Mouse (Mus musculus): ENCODE results near the gene Prss56. TPM values are rescaled to one million over a fixed set of nuclear protein-coding genes. Genes with fewer than 3 reads are reported as not detected.

The Prss56 gene
- polyA plus RNA-seq, 1 experiment from 2014 or later = 0.46 TPM

- Histone ChIP-seq H3K9me3 (ENCODE audit: control insufficient read depth, low read length) (no peaks in the 10 kb centered on the region), H3K4me2 (ENCODE audit: low read depth, low read length) (no peak overlapping the region), H3K9ac (replicated peaks; ENCODE audit: low read depth, low read length) (no peak overlapping the region), H3K36me3 (ENCODE audit: control insufficient read depth, insufficient read depth, low read length) (peaks cover 57% of the 10 kb centered on the region), H3K4me1 (ENCODE audit: control insufficient read depth, insufficient read depth, low read length) (no peaks in the 10 kb centered on the region), H3K27me3 (ENCODE audit: control insufficient read depth, insufficient read depth, low read length) (no peaks in the 10 kb centered on the region), H3K27ac (ENCODE audit: low read depth, low read length) (no peak overlapping the region), H3K4me3 (ENCODE audit: low read depth, low read length) (no peak overlapping the region)
- 87% methylated on average over 7 of the region's 7 CpGs for WGBS
- ATAC-seq (ENCODE audit: low read depth) = no peak
These were observed 49.1 kb downstream of the Prss56 start for GRCm38 (mm10) chr1:87232197-87232596.

Other genes starting within 250 kb of the Prss56 start
- not detected in 2 replicates for gene Alppl2, start 93.4 kb upstream of the Prss56 start, polyA plus RNA-seq (2014; fragmentation: Nextera tagmentation; extraction: Ambion mirVana)
- gene Alpi, start 81.7 kb upstream of the Prss56 start, polyA plus RNA-seq (2014; fragmentation: Nextera tagmentation; extraction: Ambion mirVana) = not detected in 2 replicates
- not detected in 2 replicates for gene Akp3, start 58.3 kb upstream of the Prss56 start, polyA plus RNA-seq (2014; fragmentation: Nextera tagmentation; extraction: Ambion mirVana)
- gene Ecel1, start 26.8 kb upstream of the Prss56 start, polyA plus RNA-seq (2014; fragmentation: Nextera tagmentation; extraction: Ambion mirVana) = 60.2 and 64.9 TPM in 2 replicates
- not detected in 2 replicates for gene Chrnd, start 7.3 kb downstream of the Prss56 start, polyA plus RNA-seq (2014; fragmentation: Nextera tagmentation; extraction: Ambion mirVana)
- gene Chrng, start 21.3 kb downstream of the Prss56 start, polyA plus RNA-seq (2014; fragmentation: Nextera tagmentation; extraction: Ambion mirVana) = not detected in 2 replicates
- 68.7 and 90.7 TPM in 2 replicates for gene Eif4e2, start 30.6 kb downstream of the Prss56 start, polyA plus RNA-seq (2014; fragmentation: Nextera tagmentation; extraction: Ambion mirVana)
- gene Efhd1, start 81.0 kb downstream of the Prss56 start, polyA plus RNA-seq (2014; fragmentation: Nextera tagmentation; extraction: Ambion mirVana) = 1.2 and 1.9 TPM in 2 replicates
- 76.4 and 77.0 TPM in 2 replicates for gene Gigyf2, start 143.7 kb downstream of the Prss56 start, polyA plus RNA-seq (2014; fragmentation: Nextera tagmentation; extraction: Ambion mirVana)
- 0.68 and 1.5 TPM in 2 replicates for gene Kcnj13, start 211.4 kb downstream of the Prss56 start, polyA plus RNA-seq (2014; fragmentation: Nextera tagmentation; extraction: Ambion mirVana)